Mouse (Mus musculus): ENCODE measurements at regions not wholly inside any gene's neighbourhood (a gene's known extent, or its start where the extent isn't known, plus 50 kb on each side); places are given as distances from the start of the nearest gene placed in this dataset.

DNA sequence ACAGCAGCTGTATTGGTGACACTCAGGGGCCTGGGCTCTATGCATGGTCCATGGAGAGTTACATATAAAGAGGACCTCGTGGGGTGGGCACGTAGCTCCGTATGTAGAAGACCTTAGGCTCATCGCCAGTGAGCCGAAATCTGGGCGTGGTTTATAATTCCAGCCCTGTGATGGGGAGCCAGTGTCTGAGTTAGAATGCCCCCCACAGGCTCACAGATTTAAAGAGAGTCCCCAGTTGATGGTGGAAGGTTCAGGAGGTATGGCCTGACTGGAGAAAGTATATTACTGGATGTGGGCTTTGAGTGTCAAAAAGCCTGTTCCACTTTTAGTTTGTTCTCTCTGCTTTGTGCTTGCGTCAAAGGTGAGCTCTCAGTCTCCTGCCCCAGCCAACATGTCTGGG, 54.8 kb downstream of the 1700122O11Rik start:
- Histone ChIP-seq H3K27ac (ENCODE audit: low read depth, low read length) (no peak overlapping the region), H3K36me3 (ENCODE audit: control insufficient read depth, insufficient read depth, low read length) (no peaks in the 10 kb centered on the region), H3K27me3 (ENCODE audit: control insufficient read depth, insufficient read depth, low read length) (no peaks in the 10 kb centered on the region), H3K4me2 (no peak overlapping the region), H3K9me3 (replicated peaks; ENCODE audit: control insufficient read depth, low read length) (no peaks in the 10 kb centered on the region), H3K4me1 (ENCODE audit: control insufficient read depth, insufficient read depth, low read length) (peaks cover 22% of the 10 kb centered on the region), H3K4me3 (ENCODE audit: low read depth, low read length) (no peak overlapping the region), H3K9ac (ENCODE audit: low read depth, low read length) (no peak overlapping the region)
- WGBS (ENCODE audit: insufficient replicate concordance), result 84% methylated on average over 7 of the region's 7 CpGs
- ATAC-seq (replicated peaks; ENCODE audit: insufficient number of reproducible peaks, low FRiP score, low TSS enrichment), result no peak

DNA sequence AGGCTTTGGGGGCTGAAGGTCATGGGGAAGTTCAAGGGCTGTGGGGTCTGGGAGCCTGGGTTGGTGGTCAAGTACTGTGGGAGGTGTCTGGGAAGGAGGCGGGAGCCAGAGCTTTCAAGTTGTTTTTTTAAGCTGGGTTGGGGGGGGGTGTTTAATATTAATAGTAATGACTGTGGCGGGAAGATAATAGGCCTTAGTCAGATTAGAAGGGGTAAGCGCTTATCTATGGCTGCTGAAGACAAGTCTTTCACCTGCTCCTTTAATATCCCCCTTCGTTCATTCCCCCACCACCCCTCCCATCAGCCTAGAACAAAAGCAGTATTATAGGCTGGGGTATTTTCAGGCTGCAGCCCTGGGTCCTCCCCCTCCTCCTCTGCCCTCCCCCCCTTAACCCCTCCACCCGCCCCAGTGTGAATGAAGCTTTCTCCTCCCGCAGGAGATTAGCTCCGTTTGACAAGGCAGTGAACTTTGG, 56.5 kb downstream of the 1700122O11Rik start:
- no peaks in the 10 kb centered on the region for H3K36me3 ChIP-seq (ENCODE audit: control insufficient read depth, insufficient read depth, low read length)
- H3K27me3 ChIP-seq (ENCODE audit: control insufficient read depth, insufficient read depth, low read length), result no peaks in the 10 kb centered on the region
- no peak overlapping the region for H3K9ac ChIP-seq (ENCODE audit: low read depth, low read length)
- peaks cover 24% of the 10 kb centered on the region for H3K4me1 ChIP-seq (ENCODE audit: control insufficient read depth, insufficient read depth, low read length)
- H3K4me2 ChIP-seq, result no peak overlapping the region
- no peak overlapping the region for H3K27ac ChIP-seq (ENCODE audit: low read depth, low read length)
- ATAC-seq (replicated peaks; ENCODE audit: insufficient number of reproducible peaks, low FRiP score, low TSS enrichment), result no peak
- 13% methylated on average over 7 of the region's 7 CpGs for WGBS (ENCODE audit: insufficient replicate concordance)
- no peak overlapping the region for H3K4me3 ChIP-seq (ENCODE audit: low read depth, low read length)
- H3K9me3 ChIP-seq (replicated peaks; ENCODE audit: control insufficient read depth, low read length), result no peaks in the 10 kb centered on the region

DNA sequence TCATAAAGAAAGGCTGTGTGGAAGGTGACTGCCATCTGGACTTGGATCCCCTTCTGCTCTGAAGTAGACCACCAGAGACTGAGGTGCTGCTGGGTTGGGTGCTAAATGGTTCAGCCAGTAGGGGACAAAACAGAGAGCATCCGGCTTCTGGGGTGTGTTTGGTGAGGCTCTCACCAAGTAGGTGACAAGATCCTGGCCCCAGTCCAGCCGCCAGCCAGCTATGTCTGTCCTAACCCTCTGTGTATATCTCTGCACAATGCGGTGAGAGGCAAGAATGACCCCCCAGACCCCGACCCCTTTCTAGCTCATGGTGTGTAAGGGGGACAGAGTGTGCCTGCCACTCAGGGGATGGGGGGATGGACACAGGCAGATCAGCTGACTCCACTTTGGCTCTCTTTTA, 54.8 kb upstream of the Foxp4 start:
- H3K27ac ChIP-seq (ENCODE audit: low read depth, low read length), result peak overlapping the region; percentile 1; the same call in 1 of the 2 replicates
- H3K4me1 ChIP-seq (ENCODE audit: control insufficient read depth, insufficient read depth, low read length), result peaks cover 41% of the 10 kb centered on the region

DNA sequence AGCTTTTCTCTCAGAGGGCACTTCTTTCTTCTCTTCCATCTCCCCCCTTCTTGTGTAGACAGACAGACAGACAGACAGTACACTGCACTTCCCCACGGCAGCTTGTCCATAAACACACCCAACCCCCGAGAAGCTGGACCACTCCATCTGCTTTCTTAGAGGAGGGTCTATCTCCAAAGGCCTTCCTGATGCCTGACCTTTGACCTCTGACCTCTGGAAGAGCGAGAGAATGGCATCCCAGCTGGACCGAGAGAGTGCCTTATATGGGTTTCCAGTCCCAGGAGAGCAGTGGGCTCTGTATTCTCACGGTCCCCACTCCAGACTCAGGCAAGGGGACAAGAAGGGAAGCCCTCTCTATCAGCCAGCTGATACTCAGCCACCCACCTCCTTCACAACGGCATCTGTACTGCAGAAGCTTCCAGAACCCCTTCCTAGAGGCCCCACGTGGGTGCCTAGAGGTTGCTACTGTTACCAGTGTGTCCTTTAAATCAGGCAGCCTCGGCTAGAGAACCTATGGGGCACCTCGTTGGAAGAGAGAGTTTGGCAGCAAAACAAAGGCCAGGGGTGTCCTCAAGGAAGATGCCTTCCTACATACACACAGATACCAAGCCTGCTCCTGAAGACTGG, 54.1 kb upstream of the Foxp4 start:
- Histone ChIP-seq H3K36me3 (ENCODE audit: control insufficient read depth, insufficient read depth, low read length) (no peaks in the 10 kb centered on the region), H3K4me1 (ENCODE audit: control insufficient read depth, insufficient read depth, low read length) (peaks cover 44% of the 10 kb centered on the region), H3K9ac (ENCODE audit: low read depth, low read length) (peak overlapping the region; percentile 12; the same call in 1 of the 2 replicates), H3K4me3 (ENCODE audit: low read depth, low read length) (no peak overlapping the region), H3K4me2 (peak overlapping the region; percentile 4; the same call in 1 of the 2 replicates), H3K9me3 (replicated peaks; ENCODE audit: control insufficient read depth, low read length) (no peaks in the 10 kb centered on the region), H3K27me3 (ENCODE audit: control insufficient read depth, insufficient read depth, low read length) (no peaks in the 10 kb centered on the region), H3K27ac (ENCODE audit: low read depth, low read length) (0 out of 2 replicates have a peak overlapping the region, but pooled peaks have one; percentile 1)
- no peak for ATAC-seq (replicated peaks; ENCODE audit: insufficient number of reproducible peaks, low FRiP score, low TSS enrichment)
- 18% methylated on average over 9 of the region's 9 CpGs for WGBS (ENCODE audit: insufficient replicate concordance)

More for the DNA sequence above, 54.8 kb upstream of the Foxp4 start:
- H3K36me3 ChIP-seq (ENCODE audit: control insufficient read depth, insufficient read depth, low read length), result no peaks in the 10 kb centered on the region
- no peak overlapping the region for H3K9ac ChIP-seq (ENCODE audit: low read depth, low read length)
- no peak for ATAC-seq (replicated peaks; ENCODE audit: insufficient number of reproducible peaks, low FRiP score, low TSS enrichment)
- H3K4me3 ChIP-seq (ENCODE audit: low read depth, low read length), result no peak overlapping the region
- WGBS (ENCODE audit: insufficient replicate concordance), result 29% methylated on average over 4 of the region's 4 CpGs
- H3K27me3 ChIP-seq (ENCODE audit: control insufficient read depth, insufficient read depth, low read length), result no peaks in the 10 kb centered on the region
- no peaks in the 10 kb centered on the region for H3K9me3 ChIP-seq (replicated peaks; ENCODE audit: control insufficient read depth, low read length)
- H3K4me2 ChIP-seq, result 0 out of 2 replicates have a peak overlapping the region, but pooled peaks have one; percentile 4

DNA sequence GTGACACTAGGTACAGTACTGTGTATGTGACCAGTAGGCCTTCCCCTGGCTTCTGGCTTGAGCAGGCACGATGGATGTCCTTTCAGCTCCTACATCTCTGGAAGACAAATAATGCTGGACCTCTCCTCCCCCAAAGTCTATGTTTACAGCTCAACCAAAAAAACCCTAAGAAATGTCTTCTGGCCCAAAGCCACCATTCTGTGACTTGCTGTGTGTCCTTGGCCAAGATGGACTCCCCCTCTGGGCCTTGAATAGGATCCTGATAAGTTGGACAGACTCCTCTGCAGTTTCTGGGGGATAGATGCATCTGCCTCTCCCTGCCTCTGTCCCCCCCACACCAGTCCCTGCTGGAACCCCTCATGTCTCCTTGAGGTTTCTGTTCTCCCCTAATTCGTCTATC, 53.6 kb upstream of the Foxp4 start:
- peaks cover 47% of the 10 kb centered on the region for H3K4me1 ChIP-seq (ENCODE audit: control insufficient read depth, insufficient read depth, low read length)
- no peaks in the 10 kb centered on the region for H3K27me3 ChIP-seq (ENCODE audit: control insufficient read depth, insufficient read depth, low read length)
- no peak overlapping the region for H3K4me2 ChIP-seq
- H3K9ac ChIP-seq (ENCODE audit: low read depth, low read length), result no peak overlapping the region
- no peaks in the 10 kb centered on the region for H3K9me3 ChIP-seq (replicated peaks; ENCODE audit: control insufficient read depth, low read length)
- ATAC-seq (replicated peaks; ENCODE audit: insufficient number of reproducible peaks, low FRiP score, low TSS enrichment), result no peak
- 56% methylated on average over 2 of the region's 2 CpGs for WGBS (ENCODE audit: insufficient replicate concordance)
- H3K27ac ChIP-seq (ENCODE audit: low read depth, low read length), result no peak overlapping the region
- H3K36me3 ChIP-seq (ENCODE audit: control insufficient read depth, insufficient read depth, low read length), result no peaks in the 10 kb centered on the region
- H3K4me3 ChIP-seq (ENCODE audit: low read depth, low read length), result no peak overlapping the region

DNA sequence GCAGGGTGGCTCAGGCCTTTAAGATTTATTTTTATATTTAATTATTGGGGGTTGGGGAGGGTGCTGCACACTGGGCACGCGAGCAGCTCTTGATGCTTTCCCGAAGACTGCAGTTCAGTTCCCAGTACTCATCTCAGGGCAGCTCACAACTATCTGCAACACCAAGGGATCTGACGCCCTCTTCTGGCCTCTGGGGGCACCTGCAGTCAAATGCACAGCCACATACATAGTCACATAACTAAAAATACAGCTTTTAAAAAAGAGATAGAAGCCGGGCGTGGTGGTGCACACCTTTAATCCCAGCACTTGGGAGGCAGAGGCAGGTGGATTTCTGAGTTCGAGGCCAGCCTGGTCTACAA, 52.5 kb upstream of the Foxp4 start:
- peak overlapping the region; percentile 72; the same call in 1 of the 2 replicates for H3K9ac ChIP-seq (ENCODE audit: low read depth, low read length)

DNA sequence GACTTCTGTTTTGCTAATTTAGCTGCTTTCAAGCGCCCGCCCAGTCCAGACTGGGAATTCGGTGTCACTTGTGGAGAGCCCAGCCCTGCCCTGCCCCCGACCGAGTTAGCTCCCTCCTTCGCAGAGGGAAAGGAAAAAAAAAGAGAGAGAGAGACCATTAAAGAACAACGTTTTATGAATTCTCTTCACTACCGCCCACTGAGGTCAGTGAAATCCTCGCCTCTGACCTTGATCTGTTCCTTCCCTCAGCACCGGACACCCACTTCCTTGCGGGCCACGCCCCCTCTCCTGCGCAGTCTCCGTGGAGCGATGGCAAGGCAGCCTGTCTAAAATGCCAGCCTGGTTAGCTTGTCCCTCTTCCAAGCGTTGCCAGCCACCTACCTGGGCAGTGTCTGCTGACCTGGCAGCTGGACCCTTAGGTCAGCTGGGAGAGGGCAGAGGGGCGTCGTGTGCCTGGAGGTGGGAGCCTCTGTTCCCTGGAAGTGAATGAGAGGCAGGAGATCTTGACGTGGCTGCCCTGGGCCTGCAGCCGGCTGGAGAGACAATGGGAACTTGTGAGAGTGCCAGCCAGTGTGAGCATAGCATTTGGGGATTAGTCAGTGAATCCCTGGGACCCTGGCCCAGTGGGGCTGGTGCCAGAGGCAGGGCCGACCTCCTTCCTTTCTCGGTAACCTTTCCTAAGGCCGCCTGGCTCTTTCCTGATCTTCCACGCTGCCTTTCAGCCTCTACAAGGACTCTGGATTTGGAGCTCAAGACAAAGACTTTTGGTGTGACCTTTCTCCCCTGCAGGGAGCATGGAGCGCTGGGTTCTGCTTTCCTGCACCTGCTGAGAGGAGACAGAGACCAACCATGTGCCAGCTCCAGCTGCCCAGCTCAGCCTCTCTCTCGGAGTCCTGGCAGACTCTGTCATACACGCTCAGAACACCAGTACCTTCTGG, 51.9 kb upstream of the Foxp4 start:
- peak overlapping the region; percentile 64 for H3K4me2 ChIP-seq
- no peak for ATAC-seq (replicated peaks; ENCODE audit: insufficient number of reproducible peaks, low FRiP score, low TSS enrichment)
- H3K27ac ChIP-seq (ENCODE audit: low read depth, low read length), result peak overlapping the region; percentile 90
- no peaks in the 10 kb centered on the region for H3K27me3 ChIP-seq (ENCODE audit: control insufficient read depth, insufficient read depth, low read length)
- H3K4me1 ChIP-seq (ENCODE audit: control insufficient read depth, insufficient read depth, low read length), result peaks cover 41% of the 10 kb centered on the region
- H3K36me3 ChIP-seq (ENCODE audit: control insufficient read depth, insufficient read depth, low read length), result no peaks in the 10 kb centered on the region
- H3K9ac ChIP-seq (ENCODE audit: low read depth, low read length), result peak overlapping the region; percentile 72
- H3K4me3 ChIP-seq (ENCODE audit: low read depth, low read length), result peak overlapping the region; percentile 34
- no peaks in the 10 kb centered on the region for H3K9me3 ChIP-seq (replicated peaks; ENCODE audit: control insufficient read depth, low read length)
- WGBS (ENCODE audit: insufficient replicate concordance), result 16% methylated on average over 27 of the region's 27 CpGs

More for the DNA sequence above, 52.5 kb upstream of the Foxp4 start:
- ATAC-seq (replicated peaks; ENCODE audit: insufficient number of reproducible peaks, low FRiP score, low TSS enrichment), result no peak
- Histone ChIP-seq H3K4me2 (no peak overlapping the region), H3K27ac (ENCODE audit: low read depth, low read length) (peak overlapping the region; percentile 90), H3K27me3 (ENCODE audit: control insufficient read depth, insufficient read depth, low read length) (no peaks in the 10 kb centered on the region), H3K9me3 (replicated peaks; ENCODE audit: control insufficient read depth, low read length) (no peaks in the 10 kb centered on the region), H3K4me1 (ENCODE audit: control insufficient read depth, insufficient read depth, low read length) (peaks cover 47% of the 10 kb centered on the region), H3K36me3 (ENCODE audit: control insufficient read depth, insufficient read depth, low read length) (no peaks in the 10 kb centered on the region), H3K4me3 (ENCODE audit: low read depth, low read length) (no peak overlapping the region)
- WGBS (ENCODE audit: insufficient replicate concordance), result 85% methylated on average over 6 of the region's 7 CpGs

DNA sequence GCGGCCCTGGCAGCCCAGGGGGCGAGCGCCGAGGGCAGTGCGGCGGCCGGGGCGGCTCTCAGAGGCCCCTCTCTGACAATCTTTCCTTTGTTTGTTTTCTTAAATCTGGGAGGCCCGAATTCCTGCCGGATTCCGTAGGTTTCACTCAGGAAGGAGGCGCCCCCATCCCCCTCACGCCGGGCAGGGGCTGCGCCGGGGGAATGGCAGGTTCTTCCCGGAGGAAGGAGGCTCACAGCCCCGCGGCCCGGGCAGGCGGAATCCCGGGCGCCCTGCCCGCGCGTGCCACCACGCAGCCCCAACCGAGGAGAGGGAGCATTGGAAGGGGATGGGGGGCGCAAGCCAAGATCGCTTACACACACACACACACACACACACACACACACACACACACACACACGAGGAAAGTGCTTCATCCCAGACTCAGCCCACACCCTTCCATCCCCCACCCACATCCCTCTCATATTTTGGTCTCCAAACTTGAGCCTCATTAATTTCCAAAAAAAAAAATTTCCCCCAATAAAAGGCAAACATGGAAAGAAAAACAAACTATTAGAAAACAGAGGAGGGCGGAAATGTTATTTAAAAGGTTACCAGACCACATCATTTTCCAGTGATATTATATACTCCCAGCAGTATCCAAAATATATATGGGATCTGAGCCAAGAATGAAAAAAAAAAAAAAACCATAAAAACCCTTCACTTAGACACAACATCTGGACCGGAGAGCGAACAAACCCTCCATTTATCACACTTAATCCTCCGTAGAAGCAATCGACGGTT, 51.0 kb upstream of the Foxp4 start:
- peak overlapping the region; percentile 44 for H3K4me3 ChIP-seq (ENCODE audit: low read depth, low read length)
- WGBS (ENCODE audit: insufficient replicate concordance), result 1% methylated on average over 37 of the region's 37 CpGs
- no peaks in the 10 kb centered on the region for H3K9me3 ChIP-seq (replicated peaks; ENCODE audit: control insufficient read depth, low read length)
- no peaks in the 10 kb centered on the region for H3K36me3 ChIP-seq (ENCODE audit: control insufficient read depth, insufficient read depth, low read length)
- peak overlapping the region; percentile 72 for H3K9ac ChIP-seq (ENCODE audit: low read depth, low read length)
- H3K27me3 ChIP-seq (ENCODE audit: control insufficient read depth, insufficient read depth, low read length), result no peaks in the 10 kb centered on the region
- H3K4me2 ChIP-seq, result peak overlapping the region; percentile 64
- H3K4me1 ChIP-seq (ENCODE audit: control insufficient read depth, insufficient read depth, low read length), result peaks cover 38% of the 10 kb centered on the region
- H3K27ac ChIP-seq (ENCODE audit: low read depth, low read length), result peak overlapping the region; percentile 90
- ATAC-seq (replicated peaks; ENCODE audit: insufficient number of reproducible peaks, low FRiP score, low TSS enrichment), result peak; percentile 47; the same call in 1 of the 2 replicates

Data from heart, embryonic 11.5 days (tissue).